Mouse (Mus musculus): ENCODE measurements around the gene Izumo1.

- TF ChIP-seq POLR2A (IDR thresholded peaks at IDR 0.05; ENCODE audit: borderline replicate concordance, insufficient read depth, low read length) = no peak
- no peak for TF ChIP-seq CTCF (IDR thresholded peaks at IDR 0.05; ENCODE audit: borderline replicate concordance, insufficient read depth, low read depth, low read length)
These were observed 3.1 kb downstream of the Izumo1 start for GRCm38 (mm10) chr7:45624718-45625117.

Data from cerebellum, adult 2 months (tissue).